Mouse (Mus musculus) frontal cortex, adult (tissue): ENCODE results near the gene Notch4.
A peak's percentile ranks its signal among the peaks of the same experiment; 100 is the strongest.

Source experiments
- ATAC-seq: cut with Nextera tagmentation; 2 replicates; pipeline ENCODE4 v1.9.2; 2017; ENCODE audit warnings: mild to moderate bottlenecking, moderate library complexity, mixed read lengths; ENCODE audit not compliant: low TSS enrichment

The Notch4 gene

DNA sequence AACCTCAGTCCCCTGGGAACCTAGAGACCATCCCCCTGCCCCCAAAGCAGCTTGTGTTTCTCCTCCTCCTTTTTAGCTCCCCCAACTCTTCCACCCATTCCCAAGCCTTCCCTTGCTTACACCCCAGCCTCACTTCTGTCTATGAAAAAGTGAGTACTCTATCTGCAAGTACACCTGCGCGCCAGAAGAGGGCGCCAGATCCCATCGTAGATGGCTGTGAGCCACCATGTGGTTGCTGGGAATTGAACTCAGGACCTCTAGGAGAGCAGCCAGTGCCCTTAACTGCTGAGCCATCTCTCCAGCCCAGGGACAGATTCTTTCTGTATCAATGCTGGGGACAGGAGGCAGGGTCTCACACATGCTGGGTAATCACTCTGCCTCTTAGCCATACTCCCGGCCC is 7.8 kb downstream of the Notch4 start:
- ATAC-seq, result no peak

DNA sequence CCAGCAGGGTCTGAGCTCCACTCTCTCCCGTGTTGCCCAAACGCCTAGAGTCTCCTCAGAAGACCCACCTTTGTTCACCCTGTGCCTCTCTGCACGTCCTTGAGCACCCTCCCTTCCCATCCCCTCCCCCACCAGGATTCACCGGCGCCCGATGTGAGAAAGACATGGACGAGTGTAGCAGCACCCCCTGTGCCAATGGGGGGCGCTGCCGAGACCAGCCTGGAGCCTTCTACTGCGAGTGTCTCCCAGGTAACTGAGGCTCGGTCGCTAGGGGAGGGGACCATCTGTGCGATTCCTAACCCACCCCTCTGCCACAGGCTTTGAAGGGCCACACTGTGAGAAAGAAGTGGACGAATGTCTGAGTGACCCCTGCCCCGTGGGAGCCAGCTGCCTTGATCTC is 8.3 kb downstream of the Notch4 start:
- ATAC-seq, result no peak

DNA sequence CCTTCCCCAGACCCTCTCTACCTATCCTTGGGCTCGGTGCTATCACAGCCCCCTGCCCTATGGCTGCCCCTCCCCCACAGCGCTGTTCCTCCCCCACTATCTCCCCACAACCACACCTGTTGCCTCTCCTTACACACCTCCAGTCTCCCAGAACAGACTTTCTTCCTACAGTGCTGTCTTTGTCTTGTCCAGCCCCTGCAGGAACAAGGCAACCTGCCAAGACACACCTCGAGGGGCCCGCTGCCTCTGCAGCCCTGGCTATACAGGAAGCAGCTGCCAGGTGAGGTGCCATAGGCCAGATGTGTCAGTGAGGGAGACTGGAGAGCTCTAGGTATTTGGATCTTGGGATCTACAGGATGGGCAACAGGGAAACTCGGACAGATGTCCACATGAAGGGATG is 12.5 kb downstream of the Notch4 start:
- ATAC-seq, result no peak

DNA sequence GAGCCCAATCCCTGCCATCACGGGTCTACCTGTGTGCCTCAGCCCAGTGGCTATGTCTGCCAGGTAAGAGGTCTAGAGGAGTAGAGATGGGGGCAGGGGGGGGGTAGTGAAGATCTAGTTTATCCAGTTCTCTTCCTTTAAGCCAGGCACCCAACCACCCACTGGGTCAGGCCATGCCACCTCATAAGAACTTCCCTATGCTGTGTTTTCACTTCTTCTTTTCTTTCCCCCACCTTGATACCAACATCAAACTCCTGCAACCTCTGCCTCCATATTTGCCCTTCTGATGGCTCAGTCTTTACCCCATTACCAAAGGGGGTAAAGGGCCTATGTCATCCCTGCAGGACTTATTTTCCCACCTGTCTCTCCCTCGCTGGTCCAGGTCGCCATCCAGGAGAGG is 14.0 kb downstream of the Notch4 start:
- no peak for ATAC-seq

DNA sequence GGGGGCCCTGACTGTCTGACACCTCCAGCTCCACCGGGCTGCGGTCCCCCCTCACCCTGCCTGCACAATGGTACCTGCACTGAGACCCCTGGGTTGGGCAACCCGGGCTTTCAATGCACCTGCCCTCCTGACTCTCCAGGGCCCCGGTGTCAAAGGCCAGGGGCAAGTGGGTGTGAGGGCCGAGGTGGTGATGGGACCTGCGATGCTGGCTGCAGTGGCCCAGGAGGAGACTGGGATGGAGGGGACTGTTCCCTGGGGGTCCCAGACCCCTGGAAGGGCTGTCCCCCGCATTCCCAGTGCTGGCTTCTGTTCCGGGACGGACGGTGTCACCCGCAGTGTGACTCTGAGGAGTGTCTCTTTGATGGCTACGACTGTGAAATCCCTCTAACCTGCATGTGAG is 18.5 kb downstream of the Notch4 start:
- no peak for ATAC-seq

DNA sequence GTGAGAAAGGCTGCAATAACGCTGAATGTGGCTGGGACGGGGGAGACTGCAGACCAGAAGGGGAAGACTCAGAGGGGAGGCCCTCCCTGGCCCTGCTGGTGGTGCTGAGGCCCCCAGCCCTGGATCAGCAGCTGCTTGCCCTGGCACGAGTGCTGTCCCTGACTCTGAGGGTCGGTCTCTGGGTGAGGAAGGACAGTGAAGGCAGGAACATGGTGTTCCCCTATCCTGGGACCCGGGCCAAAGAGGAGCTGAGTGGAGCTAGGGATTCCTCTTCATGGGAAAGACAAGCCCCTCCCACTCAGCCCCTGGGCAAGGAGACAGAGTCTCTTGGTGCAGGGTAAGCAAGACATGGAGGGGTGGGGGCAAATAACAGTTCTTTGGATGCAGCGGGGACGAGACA is 19.3 kb downstream of the Notch4 start:
- no peak for ATAC-seq

DNA sequence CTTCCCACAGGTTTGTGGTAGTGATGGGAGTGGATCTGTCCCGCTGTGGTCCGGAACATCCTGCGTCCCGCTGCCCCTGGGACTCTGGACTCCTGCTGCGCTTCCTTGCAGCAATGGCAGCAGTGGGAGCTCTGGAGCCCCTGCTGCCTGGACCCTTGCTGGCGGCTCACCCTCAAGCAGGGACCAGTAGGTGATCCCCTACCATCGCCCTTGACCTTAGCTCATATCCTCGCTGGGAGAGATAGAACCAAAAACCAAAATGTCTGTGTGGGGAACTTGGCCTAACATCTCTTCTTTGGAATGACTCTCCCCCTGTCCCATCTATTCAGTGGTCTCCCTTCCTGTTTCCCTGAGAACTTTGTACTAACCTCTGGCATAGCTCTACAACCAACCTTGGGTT is 19.8 kb downstream of the Notch4 start:
- ATAC-seq, result no peak

DNA sequence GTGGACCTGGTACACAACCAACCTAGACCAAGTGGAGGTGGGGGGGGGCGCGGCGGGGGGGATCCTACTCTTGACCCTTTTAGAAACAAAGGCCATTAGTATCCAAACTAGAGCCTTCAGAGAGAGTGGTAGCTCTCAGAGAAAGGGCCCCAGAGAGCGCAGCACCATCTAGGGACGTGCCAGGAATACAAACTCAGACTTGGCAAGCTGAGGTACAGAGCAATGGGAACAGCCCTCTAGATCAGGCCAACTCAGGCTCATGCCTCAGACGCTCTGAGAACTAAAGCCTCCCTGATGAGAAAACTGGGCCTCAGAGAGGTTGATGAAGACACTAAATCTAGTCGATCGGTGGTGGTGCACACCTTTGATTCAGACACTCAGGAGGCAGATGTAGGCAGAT is 21.1 kb downstream of the Notch4 start:
- ATAC-seq, result no peak

DNA sequence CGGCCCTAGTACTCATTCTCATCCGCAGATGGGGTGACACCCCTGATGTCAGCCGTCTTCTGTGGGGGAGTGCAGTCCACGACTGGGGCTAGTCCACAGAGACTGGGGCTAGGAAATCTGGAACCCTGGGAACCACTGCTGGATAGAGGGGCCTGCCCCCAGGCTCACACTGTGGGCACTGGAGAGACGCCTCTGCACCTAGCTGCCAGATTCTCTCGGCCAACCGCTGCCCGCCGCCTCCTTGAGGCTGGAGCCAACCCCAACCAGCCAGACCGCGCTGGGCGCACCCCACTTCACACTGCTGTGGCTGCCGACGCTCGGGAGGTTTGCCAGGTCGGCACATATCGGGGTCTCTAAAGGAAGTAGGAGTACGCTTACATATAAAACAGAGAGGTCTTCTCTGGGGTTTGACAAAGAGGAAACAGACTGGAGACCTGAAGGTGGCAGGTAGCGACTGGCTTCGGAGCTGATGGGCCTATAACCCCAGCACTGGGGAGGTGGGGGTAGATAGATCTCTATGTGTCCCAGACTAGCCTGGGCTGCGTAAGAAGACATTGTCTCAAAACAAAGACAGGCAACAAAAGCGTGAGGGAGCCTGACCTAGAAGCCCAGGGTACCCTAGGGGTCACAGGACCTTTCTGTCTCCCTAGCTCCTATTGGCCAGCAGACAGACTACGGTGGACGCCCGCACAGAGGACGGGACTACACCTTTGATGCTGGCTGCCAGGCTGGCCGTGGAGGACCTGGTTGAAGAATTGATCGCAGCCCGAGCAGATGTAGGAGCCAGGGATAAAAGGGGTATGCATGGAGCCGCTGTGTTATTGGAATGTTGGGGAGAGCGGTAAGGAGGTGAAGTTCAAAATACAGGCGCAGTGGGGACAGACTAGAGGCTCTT is 22.1 kb downstream of the Notch4 start:
- peak; percentile 6; the same call in 1 of the 2 replicates for ATAC-seq

DNA sequence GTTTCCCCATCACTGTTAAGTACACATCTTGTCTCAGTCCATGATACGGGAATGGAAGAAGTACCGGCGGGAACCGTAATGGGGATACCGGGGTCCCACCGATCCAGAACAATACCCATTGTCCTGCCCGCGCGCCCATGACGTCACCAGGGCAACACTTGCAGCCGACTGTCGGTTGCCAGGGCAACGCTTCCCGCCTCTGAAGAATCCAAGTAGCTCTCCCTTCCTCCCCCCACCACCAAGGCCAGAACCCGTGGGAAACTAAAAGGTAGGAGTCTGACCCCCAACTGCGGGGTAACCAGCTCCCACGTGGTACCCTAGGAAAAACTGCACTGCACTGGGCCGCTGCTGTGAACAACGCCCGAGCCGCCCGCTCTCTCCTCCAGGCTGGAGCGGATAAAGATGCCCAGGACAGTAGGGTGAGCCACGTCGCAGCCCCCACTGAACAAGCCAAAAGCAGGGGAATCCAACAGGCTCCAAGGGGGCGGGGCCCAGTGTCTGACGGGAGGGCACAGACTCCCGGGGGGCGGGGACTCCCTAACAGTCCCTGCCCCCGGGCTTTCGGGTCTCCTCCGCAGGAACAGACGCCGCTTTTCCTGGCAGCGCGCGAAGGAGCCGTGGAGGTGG is 22.8 kb downstream of the Notch4 start:
- peak; percentile 59 for ATAC-seq

DNA sequence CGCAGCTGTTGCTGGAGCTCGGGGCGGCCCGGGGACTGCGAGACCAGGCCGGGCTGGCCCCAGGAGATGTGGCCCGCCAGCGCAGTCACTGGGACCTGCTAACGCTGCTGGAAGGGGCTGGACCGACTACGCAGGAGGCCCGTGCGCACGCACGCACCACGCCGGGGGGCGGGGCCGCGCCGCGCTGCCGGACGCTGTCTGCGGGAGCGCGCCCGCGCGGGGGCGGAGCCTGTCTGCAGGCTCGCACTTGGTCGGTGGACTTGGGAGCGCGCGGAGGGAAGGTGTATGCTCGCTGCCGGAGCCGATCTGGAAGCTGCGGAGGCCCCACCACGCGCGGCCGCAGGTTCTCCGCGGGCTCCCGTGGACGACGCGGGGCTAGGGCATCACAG is 23.3 kb downstream of the Notch4 start:
- peak; percentile 72 for ATAC-seq

DNA sequence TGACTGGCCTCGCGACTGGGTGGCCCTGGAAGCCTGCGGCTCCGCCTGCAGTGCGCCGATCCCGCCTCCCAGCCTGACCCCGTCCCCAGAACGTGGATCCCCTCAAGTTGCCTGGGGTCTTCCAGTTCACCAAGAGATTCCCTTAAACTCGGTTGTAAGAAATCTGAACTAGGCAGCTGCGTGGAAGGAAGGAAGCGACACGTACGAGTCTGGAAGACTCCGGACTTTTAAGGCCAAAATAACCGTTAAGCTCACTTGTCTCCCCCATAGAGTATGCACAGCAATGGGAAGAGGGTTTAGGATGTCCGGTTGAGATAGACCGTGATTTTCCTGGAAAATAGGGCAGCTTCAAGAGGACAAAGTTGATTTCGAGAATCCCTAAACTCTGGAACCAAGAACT is 23.7 kb downstream of the Notch4 start:
- ATAC-seq, result no peak

DNA sequence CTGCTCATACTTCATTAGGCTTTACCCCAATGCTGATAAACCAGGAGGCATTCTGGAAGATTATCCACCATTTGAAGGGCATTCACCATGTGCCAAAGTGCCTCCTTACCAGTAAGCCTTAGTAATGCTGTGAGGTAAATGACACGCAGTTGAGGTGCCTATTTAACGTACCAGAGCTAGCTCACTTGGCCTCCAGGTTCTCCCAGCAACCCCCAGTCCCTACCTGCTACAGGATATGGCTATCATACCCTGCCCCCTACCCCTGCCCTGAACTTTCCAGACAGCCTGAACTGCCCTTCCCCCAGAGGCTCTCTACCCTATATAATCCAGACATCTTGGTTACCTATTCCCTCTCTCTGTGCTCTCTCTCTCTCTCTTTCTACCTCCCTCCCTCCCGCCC is 24.7 kb downstream of the Notch4 start:
- ATAC-seq, result no peak

DNA sequence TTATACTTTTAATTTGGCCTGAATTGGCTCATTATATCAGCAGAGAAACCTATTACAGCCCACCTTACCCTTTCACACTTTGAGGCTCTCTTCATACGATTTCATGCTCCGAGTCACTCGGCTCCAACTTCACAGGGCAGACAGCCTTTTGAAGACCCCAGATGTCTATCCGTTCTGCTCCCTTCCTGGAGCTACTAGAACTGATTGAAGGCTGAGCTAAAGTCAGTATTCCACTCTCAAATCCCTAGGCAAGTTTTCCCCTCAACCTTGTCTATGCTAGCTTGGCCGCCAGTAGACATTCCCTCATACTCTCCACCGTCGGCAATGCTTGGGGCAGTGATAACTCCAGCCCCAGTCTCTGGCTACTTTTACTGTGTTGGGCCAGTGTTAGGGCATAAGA is 25.1 kb downstream of the Notch4 start:
- no peak for ATAC-seq

DNA sequence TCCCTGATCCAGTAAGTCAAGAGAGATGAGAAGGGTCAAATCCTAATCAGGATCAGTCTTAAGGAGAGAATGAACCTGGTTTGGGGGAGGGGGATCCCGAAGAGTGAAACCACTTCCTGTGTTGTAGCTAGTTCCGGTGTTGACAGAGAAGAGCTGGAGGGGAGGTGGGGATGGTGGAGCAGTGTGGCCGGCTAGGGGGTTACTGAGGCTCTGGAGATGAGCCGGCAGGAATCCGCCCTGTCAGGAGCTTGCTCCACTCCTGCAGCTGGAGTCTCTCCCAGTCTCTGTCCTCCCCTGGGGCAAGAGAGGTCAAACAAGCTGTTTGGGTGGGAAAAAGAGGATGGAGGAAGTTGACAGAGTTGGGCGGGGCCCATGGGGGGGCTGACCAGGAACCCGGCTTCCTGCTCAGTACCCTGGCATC is 25.6 kb downstream of the Notch4 start, which contains the start of gene Gpsm3:
Gpsm3 (plus strand) TSS at position 126 of the 421 bp plus-strand sequence.
- ATAC-seq, result no peak

DNA sequence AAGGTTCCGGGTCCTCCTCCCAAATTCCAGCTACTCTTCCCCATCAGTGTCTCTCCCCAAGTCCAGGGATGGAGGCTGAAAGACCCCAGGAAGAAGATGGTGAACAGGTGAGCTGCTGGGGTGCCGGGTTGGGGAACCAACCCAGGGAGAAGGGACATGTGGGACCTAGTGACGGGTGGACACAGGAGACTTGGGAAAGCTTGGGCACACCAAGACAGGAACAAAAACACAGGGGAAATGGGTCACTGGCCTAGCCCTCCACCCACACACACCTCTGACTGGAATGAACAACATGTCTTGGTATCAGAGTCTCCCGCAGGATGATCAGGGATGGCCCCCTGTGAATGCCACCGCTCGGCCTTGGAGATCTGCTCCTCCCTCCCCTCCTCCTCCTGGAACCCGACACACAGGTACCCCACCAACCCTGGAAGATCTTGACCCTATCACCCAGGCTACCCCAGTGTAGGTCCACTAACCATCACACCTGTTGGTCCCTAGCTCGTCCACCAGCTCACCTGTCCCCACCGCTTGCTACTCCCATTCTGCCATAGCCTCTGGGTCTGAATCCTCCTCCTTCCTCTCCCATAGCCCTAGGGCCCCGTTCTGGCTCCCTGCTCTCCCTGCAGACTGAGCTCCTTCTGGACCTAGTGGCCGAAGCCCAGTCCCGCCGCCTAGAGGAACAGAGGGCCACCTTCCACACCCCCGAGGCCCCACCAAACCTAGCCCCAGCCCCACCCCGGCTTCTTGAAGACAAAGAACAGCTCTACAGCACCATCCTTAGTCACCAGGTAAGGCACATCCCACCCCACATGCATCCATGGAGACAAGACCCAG is 26.3 kb downstream of the Notch4 start:
- ATAC-seq, result no peak

DNA sequence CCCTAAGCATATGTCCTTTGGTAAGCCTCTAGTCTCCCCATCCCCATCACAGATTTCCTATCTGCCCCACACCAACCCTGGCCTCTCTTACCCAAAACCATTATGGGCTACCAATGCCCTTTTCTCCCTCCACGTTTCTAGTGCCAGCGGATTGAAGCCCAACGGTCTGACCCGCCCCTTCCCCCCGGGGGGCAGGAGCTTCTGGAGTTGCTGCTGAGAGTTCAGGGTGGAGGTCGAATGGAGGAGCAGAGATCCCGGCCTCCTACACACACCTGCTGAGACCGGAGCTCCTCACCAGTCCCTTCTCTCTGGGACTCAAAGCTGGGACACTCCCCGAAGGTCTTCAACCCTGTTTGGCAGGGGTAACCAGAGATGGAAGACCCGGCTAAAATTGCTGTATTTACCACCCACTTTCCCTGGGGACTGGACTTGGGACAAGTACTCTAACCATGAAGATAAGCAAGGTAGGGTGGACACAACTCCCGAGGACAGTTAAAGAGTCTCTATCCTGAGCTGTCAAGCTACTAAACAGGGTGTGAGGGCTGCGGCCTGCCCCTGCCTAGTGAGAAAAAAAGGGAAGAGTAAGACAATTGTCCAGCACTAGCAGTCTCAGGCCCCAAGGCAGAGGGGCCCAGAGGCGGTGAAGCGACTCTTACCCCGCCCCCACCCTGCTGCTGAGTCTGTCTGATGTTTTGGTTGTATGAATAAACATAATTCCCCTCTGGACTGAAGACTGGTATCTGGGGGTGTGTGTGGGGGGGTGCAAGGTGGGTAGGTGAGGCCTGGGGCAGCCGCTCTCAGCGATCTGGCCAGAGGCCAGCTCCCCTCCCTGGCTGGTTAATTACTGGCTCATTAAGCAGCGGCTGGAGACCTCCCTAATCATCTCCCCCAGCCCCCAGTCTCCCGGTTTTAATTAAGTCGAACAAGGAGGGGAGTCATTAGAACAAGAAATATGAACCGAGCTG is 27.2 kb downstream of the Notch4 start, which contains the start of gene Pbx2:
Pbx2 (plus strand) TSS at position 238 of the 965 bp plus-strand sequence.
- no peak for ATAC-seq

DNA sequence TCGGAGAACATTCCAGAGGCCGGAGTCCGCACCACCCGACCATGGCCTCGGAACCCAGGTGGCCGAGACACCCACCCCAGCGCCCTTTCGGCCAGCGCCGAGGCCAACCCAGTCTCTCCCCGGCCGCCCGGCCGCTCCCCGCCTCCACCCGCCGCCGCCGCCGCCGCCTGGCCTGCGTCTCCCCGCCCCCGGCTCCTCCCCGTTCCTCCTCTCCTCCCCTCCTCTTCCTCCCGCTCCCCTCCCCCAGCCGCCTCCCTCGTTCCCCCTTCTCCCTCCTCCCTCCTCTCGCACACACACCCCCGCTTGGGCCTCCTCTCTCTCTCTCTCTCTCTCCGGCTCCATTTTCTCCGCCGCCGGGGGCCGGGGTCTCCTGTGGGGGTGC is 27.9 kb downstream of the Notch4 start:
- peak; percentile 20; the same call in 1 of the 2 replicates for ATAC-seq

DNA sequence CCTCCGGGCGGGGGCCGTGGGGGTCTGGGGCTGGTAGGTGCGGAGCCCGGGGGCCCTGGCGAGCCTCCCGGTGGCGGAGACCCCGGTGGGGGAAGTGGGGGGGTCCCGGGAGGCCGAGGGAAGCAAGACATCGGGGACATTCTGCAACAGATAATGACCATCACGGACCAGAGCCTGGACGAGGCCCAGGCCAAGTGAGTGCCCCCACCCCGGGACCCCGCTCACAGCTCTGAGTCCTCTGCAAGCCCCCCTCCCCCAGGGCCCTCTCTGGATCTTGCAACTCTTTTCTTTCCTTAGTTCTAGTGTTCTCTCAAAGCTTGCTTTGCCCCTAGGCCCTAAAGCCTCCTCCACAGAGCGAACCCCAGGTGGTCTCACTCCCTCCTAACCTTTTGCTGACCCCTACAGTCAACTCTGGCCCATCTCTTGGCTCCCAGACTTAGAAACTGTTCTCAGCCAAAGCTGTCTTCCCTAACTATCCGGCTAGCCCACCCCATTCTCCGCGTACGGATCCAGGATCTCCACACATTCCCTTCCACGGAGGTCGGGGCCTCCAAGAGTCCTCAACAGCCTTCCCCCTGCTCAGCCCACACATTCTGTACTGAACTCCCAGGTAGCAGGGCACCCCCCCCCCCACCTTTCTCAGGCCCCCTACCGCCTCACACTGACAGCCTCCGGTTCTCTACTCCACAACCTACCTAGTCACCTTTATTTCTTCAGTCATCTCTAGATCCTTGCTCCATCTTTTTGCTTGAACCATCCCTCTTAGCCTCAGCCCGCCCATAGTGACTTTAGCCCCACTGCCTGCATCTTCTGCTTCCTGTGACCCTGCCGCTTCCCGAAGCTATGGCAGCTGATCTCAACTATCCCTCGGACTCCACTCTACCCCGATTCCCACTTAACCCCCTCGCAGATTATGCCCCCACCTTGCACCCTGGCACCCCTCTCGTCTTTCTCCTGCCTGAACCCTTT is 28.8 kb downstream of the Notch4 start:
- ATAC-seq, result peak; percentile 28
